Mouse (Mus musculus): ENCODE measurements around the gene Txnrd1.

Gene Txnrd1

DNA sequence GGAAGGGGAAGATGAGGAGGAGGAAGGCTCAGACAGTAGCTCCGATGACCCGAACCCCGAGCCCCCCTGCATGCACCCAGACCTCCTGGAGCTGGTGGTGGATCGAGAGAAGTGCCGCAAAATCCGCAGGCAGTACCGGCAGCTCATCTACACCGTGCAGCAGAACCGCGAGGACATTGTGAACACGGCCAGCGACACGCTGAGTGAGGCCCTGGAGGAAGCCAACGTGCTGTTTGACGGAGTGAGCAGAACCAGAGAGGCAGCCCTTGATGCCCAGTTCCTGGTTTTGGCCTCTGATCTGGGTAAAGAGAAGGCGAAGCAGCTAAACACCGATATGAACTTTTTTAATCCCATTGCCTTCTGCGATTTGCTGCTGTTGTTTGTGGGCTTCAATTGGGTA is 33.1 kb downstream of the Txnrd1 start:
- no peak for DNase-seq (ENCODE audit: low spot score)

DNA sequence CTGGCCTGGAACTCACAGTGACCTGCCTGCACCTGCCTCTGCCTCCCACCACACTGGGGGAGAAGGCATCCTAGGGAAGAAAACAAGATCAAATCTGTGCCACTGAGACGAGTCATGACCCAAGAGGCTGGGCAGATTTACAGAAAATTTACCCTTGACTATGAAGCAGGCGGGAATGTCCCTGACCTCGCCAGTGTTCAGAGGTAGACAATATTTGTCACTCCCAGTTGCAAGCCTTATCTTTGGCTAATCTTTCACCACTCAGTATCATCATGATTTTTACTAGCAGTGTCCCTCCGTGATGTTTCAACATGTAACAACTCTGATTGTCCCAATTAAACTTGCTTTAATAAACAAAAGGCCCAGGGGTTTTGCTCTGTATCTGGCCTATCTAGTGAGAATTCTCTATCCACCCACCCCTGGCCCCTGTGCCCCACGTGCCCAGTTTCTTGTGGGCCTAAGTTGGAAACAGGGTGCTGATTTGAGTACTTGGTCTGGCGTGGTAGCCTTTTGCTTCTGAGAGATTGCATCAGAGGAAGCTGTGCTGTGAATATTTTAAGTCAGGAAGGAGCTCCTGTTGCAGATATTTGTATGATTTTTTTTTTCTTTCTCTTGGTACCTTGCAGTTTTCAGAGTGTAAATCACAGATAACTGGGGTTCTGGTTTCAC is 34.8 kb downstream of the Txnrd1 start:
- no peak for DNase-seq (ENCODE audit: low spot score)

- no peak for DNase-seq (ENCODE audit: low spot score)
Measured at GRCm38 (mm10) chr10:82875446-82875845, 41.7 kb downstream of the Txnrd1 start.

- DNase-seq (ENCODE audit: low spot score): no peak
Measured at GRCm38 (mm10) chr10:82876076-82876796, 42.5 kb downstream of the Txnrd1 start.

GRCm38 (mm10) chr10:82887354-82887753 is 53.6 kb downstream of the Txnrd1 start:
- no peak for DNase-seq (ENCODE audit: low spot score)

- DNase-seq (ENCODE audit: low spot score): no peak
Measured at GRCm38 (mm10) chr10:82888576-82888975, 54.8 kb downstream of the Txnrd1 start.

- peak; percentile 28 for DNase-seq (ENCODE audit: low spot score)
Measured at GRCm38 (mm10) chr10:82889447-82889973, 55.8 kb downstream of the Txnrd1 start.

DNA sequence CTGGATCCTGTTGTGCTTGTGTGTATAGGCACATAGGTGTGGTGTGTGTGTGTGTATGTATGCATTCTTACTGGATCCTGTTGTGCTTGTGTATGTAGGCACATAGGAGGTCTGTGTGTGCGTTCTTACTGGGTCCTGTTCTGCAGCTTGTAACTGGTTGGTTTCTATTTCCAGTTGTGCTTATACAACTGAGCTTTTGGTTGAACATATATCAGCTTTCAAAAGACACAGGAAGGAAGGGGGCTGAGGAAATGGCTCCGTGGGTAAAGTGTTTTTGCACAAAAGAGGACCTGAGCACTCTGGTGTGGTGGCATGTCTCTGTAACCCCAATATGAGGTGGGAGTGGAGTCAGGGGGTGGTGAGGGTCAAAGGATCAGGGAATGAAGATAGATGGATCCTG is 57.2 kb downstream of the Txnrd1 start:
- no peak for DNase-seq (ENCODE audit: low spot score)

DNA sequence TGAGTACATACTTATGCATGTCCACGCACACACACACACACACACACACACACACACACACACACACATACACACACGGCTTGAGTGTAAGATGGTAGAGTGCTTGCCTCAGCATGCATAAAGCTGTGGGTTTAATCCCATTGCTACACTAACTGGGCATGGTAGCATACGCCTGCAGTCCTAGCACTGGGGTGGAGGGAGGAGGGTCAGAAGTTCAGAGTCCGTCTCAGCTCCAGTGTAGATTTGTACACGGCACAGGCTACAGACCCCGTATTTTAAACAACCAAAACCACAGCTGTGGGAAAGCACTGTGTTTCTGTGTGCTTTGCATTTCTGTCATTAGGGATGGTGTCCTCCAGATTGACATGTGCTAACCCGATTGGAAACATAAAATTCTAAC is 57.7 kb downstream of the Txnrd1 start:
- no peak for DNase-seq (ENCODE audit: low spot score)

GRCm38 (mm10) chr10:82892442-82893055 is 58.8 kb downstream of the Txnrd1 start:
- DNase-seq (ENCODE audit: low spot score): no peak

- no peak for DNase-seq (ENCODE audit: low spot score)
Measured at GRCm38 (mm10) chr10:82893872-82894650, 60.3 kb downstream of the Txnrd1 start.

- DNase-seq (ENCODE audit: low spot score): no peak
Measured at GRCm38 (mm10) chr10:82897936-82898335, 64.2 kb downstream of the Txnrd1 start.

DNA sequence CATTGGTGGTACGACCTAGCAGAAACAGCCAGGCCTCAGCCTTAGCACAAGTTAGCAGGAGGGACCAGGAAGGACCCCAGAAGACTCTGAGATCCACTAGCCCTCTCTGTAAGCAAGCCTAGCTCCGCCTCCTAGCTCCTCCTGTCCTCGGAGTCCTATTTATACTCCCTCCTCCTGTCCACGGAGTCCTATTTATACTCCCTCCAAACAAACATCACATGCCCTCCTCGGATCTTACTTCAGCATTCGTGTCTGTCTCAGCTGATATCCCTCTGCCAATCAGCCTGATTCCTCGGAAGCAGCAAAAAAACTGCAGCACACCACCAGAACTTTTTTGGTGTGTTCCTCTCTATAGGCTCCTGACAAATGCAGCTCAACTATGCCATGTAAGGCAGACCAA is 65.1 kb downstream of the Txnrd1 start:
- no peak for DNase-seq (ENCODE audit: low spot score)

DNA sequence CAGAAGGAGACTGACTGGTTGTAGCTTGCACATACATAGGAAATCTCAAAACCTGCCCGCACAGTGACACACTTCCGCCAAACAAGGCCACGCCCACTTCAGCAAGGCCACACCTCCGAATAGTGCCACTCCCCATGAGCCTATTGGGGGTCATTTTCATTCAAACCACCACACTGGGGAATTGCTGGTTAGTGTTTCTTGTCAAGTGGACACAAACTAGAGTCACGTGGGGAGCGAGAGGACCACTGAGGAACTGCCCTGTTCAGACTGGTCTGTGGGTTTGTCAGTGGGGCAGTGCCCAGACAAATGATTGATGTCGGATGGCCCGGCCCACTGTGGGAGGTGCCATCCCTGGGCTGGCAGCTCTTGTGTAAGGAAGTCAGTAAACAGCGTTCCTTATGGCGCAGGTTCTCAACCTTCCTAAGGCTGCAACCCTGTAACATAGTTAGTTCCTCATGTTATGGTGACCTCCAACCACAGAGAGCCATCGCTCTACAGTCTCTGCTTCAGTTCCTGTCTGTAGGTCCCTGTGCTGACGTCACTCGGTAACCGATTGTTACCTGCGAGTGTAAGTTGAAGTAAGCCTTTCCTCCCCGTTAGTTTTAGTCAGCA is 66.2 kb downstream of the Txnrd1 start:
- no peak for DNase-seq (ENCODE audit: low spot score)

DNA sequence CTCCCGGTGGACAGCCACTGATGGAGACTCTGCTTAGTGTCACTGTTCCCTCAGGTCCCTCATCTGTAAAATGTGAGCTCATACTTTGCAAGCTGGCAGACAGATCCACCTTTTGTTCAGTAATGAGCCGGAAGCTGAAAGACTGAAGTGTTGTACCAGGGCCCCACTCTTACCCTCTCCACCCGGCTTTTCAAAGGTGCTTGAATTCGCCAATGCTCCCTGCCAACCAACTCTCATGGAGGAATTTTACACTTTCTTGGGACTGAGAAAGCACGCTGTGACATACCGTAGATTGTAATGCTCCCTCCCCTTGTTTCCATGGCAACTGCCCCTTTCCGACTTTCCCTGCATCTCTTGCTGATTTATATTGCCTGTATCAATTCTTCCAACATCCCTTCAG is 66.8 kb downstream of the Txnrd1 start:
- DNase-seq (ENCODE audit: low spot score): no peak

DNA sequence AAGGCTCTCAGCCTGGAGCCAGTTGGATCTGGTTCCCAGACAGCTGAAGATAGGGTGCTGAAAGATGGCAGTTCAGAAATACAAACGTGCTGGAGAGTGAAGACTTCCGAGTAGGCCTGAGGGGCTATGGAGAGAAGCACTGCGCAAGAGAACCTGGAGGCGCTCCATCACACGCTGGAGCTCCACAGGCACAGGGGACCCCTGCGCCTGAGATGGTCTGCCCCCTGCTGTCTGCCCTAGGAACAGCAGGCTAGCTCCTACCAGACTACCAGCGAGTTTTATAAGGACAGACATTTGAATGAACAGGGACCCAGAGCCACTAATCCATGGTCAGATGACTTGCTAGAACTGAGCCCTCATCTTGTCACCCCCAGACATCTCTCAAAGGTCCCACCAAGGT is 67.7 kb downstream of the Txnrd1 start:
- DNase-seq (ENCODE audit: low spot score): peak; percentile 78

GRCm38 (mm10) chr10:82908526-82908925 is 74.8 kb downstream of the Txnrd1 start:
- DNase-seq (ENCODE audit: low spot score): no peak

DNA sequence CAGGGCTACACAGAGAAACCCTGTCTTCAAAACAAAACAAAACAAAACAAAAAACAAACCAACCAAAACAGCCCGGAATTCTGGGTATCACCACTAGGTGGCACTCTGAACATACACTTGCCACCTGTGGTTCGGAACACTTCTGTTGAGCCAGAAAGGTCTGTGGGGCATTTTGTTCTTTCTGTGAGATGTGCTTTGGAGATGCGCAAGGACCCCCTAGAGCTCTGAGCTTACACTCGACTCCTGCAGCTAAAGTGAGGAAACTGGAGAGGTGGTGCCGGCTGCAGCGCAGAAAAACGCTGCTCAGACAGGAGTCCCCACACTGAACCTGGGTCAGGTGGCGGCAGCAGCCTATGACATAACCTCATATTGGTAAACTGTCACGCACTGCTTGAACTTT is 75.6 kb downstream of the Txnrd1 start:
- DNase-seq (ENCODE audit: low spot score): peak; percentile 21

DNA sequence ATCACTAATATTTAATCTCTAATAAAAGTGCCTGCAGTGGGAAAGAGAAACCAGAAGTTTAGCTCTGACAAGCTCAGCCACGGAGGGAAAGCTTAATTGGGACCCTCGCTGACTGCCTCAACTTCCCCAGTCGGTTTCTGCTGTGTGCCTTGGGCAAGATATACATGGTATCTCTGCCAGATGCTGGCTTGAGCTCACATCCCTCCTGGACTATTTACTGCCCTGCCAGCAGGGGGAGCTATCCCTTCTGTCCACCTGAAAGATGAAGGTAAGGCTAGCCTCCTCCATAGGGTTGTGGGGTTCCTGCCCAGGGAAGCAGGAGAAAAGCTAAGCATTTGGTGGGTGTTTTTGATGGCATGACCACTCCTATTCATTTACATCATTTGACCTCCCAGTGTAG is 76.4 kb downstream of the Txnrd1 start:
- DNase-seq (ENCODE audit: low spot score): no peak

DNA sequence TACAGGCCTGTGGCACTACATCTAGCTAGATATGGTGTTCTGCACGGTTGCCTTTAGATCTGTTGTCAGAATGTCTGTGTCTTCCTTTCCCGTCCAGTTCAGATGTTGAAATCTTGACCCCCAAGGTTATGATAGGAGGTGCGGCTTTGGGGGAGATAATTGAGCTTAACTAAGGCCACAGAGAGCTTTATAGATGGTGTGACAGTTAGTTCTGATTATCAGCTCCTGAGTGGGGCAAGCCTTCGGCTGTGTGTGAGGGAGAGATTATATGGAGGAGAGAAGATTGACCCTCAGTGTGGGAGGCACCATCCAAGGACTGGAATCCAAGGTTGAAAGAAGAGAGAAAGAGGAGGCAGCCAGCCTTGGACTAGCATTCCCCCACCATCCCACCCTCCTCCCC is 79.5 kb downstream of the Txnrd1 start:
- DNase-seq (ENCODE audit: low spot score): no peak

- DNase-seq (ENCODE audit: low spot score): no peak
Measured at GRCm38 (mm10) chr10:82913772-82914171, 80.0 kb downstream of the Txnrd1 start.

- no peak for DNase-seq (ENCODE audit: low spot score)
Measured at GRCm38 (mm10) chr10:82918675-82919074, 84.9 kb downstream of the Txnrd1 start.
